Mouse (Mus musculus): ENCODE data around the gene Spdef.

The Spdef gene

DNA sequence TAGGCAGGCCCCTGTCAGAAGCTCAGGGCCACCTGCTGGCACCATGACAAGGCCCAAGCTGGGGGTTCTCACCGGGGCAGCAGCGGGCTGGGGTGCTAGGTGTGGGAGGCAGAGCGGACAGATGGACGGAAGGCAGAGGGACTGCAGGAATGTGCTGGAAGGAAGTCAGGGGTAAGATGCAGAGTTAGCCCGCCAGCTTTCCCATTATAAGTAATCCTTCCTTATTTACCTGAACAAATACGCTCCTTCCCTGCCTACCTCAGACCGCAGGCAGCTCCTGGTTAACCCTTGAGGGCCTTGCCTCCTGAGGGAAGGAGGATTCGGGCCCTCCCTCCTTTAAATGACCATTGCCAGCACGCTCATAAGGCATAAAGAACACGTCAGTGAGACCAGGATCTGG lies at the start of gene Spdef:
Gene Spdef, minus strand, starts transcription at position 186 of the 400 bp plus-strand sequence.
- no peak for DNase-seq

DNA sequence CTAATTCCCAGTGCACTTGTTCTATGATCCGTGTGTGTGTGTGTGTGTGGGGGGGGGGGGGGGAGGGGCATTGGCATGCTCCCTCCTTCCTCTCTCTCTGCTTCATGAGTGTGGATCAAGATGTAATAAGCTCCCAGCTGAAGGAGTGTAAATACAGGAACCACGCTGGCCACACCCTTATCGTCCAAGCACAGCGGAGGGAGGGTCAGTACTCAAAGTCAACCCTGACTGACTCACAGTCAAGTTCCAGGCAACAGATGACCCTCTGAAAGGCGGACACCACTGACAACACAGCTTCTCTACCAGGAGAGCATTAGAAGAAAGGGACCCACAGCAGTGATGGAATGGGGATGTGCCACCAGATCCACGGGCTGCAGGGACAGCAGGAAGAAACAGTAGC lies 49.1 kb upstream of the Spdef start:
- no peak for DNase-seq

DNA sequence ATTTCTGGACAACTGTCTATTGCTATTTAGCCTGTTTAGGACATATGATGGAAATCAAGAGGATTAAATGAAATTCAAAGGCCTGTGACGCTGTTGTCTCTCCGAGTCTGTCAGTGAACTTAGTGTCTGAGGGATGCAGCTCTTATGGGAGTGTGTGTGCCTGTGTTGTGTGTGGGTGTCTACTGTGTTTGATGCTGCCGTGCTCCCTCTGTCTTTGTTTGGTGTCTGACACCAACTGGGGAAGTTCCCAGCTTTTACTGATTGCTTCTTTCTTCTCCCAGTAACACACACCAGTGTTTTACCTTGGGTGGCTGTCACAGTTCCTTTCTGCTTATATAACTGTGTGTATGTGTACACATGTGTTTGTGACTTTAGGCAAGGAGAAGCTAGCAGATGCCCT lies 45.4 kb upstream of the Spdef start:
- DNase-seq: peak; percentile 38

- DNase-seq: peak; percentile 60
These were observed 42.9 kb upstream of the Spdef start for GRCm38 (mm10) chr17:27771616-27772015.

DNA sequence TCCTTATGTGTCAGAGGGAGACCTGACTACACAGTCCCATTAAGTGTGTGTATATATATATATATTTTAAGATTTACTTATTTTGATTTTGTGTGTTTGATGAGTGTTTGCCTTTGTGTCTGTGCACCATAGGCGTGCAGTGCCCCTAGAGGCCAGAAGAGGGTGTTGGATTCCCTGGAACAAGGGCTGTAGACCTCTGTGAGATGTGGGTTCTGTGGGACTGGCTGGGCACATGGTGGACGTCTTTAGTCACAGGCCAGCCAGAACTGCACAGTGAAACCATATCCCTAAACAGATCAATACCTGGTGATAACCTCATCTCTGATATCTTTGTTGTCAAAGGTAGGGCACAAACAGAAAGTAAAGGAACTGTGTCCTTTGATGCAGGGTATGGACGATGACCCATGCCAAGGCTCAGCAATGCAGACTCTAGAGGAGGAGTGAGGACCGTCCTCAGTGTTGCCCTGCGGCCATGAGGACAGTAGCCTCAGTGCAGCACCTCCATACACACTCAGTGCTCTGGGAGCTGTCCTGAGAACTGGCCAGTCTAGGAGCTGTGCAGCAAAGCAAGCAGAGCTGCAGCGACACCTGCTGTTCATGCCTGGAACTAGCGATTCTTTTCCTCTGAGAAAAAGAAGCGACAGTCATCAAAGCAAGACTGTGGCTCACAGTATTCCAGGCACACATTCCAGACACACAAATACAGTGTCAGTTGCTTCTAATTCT lies 40.2 kb upstream of the Spdef start:
- DNase-seq: peak; percentile 59

GRCm38 (mm10) chr17:27767543-27767942 lies 38.8 kb upstream of the Spdef start:
- DNase-seq: no peak

GRCm38 (mm10) chr17:27767120-27767519 lies 38.4 kb upstream of the Spdef start:
- DNase-seq: peak; percentile 38

GRCm38 (mm10) chr17:27765066-27765465 lies 36.3 kb upstream of the Spdef start:
- DNase-seq: no peak

DNA sequence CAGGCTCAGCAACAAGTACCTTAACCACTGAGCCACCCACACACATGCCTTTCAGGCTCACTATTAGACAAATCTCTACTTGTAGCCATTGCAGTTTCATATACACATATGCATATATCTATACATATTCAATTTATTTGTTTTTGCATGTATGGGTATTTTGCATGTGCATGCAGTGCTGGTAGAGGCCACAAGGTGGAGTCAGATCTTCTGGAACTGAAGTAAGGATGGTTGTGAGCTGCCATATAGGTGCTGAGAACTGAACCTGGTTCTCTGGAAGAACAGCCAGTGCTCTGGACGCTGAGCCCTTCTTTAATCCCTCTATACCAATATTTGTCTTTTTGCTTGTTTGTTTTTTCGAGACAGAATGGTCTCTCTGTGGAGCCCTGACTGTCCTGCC lies 35.7 kb upstream of the Spdef start:
- no peak for DNase-seq

- peak; percentile 60 for DNase-seq
These were observed 34.1 kb upstream of the Spdef start for GRCm38 (mm10) chr17:27762884-27763283.

DNA sequence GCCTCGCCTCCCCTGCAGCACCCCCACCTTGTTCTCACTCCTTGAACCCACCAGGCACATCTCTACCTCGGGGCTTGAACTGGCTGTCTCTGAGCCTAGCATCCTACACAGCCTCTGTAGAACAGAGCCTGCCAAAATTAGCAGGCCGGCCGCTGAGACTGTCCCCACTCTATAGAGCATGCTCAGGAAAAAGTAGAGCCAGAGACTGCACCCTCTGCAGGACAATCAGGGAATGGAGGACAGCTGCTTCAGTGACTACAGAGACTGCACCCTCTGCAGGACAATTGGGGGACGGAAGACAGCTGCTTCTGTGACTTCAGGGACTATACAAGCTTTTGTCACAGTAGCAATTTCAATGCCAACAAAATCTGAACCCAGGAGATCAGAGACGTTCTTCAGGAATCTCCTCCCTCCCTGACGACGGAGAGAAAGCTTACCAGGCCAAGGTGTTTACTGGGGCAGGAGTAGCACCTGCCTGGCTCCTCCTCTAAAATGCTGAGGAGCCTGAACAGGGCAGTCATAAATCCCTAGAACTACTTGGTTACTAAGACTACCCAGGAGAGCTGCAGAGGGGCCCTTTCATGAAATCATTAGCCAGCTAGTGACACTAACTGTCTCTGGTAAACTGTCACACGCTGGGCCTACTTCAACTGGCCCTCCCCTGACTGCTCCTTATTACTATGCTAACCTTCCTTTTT lies 33.0 kb upstream of the Spdef start:
- DNase-seq: peak; percentile 92

DNA sequence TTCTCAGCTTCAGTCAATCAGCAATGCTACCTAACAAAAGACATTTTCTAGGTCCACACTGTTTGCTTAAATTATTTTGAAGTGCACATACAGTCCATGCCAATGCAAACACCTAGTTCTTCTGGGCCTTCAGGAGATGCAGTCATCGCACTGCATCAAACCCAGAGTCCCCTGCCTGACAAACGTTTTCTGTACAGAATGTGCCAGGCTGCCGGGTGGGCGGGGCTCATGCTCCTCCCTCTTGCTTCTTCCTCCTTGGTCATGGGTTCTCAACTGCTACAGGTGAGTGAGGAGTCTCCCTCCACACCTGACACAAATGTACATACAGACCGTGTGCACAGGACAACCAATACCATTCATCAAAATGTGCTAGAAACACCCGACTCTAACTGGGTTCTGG lies 31.4 kb upstream of the Spdef start:
- no peak for DNase-seq

GRCm38 (mm10) chr17:27751314-27752202 lies 22.8 kb upstream of the Spdef start:
- DNase-seq: peak; percentile 26

GRCm38 (mm10) chr17:27750451-27750942 lies 21.7 kb upstream of the Spdef start:
- DNase-seq: no peak

- no peak for DNase-seq
These were observed 19.4 kb upstream of the Spdef start for GRCm38 (mm10) chr17:27748123-27748522.

- DNase-seq: no peak
These were observed 17.7 kb upstream of the Spdef start for GRCm38 (mm10) chr17:27746446-27746845.

- no peak for DNase-seq
These were observed 12.2 kb upstream of the Spdef start for GRCm38 (mm10) chr17:27740961-27741360.

- no peak for DNase-seq
These were observed 5.8 kb upstream of the Spdef start for GRCm38 (mm10) chr17:27734344-27735073.

GRCm38 (mm10) chr17:27732694-27733093 lies 3.9 kb upstream of the Spdef start:
- DNase-seq: no peak

GRCm38 (mm10) chr17:27732152-27732551 lies 3.4 kb upstream of the Spdef start:
- DNase-seq: no peak

DNA sequence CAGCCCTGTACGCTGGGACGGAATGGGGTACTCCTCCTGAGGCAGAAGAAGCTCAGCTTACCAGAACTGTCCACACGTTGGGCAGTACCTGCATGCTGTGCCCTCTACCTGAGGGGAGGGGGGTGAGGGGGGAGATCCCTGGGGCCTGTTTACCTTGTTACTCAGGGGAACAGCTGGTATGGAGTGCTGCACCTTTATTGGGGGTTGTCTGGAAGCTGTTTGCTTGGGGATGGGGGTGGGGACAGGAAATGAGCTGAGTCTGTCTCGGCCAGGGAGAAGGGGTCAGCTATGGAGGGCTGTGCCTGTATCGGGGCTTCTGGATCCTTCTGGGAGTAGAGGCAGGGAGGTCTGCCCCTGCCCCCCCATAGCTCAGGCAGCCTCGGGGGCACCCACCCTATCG lies 2.2 kb downstream of the Spdef start:
- no peak for DNase-seq

GRCm38 (mm10) chr17:27725412-27725811 lies 3.3 kb downstream of the Spdef start:
- DNase-seq: no peak

DNA sequence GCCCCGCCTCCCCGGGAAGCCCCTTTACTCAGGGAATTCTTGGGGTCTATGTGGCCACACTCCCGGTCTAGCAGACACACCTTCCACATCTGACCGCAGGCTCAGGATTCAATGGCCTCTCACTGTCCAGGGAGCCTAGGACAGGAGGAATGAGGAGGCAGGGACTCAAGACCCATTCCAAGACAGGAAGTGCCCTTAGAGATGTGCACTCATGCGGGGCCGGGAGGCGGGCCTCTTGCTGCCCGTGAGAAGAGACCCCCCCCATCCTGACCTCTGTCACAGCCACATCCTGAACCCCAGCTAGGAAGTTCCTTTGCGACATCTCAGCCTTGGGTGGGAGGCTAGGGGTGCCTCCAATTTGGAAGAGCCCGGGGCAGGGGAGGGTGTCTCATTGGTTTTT lies 3.7 kb downstream of the Spdef start:
- DNase-seq: no peak
